Mouse (Mus musculus) inflammation-experienced regulatory T-cells (primary cell): ENCODE data around the gene Olfr1130. TPM values are rescaled to one million over a fixed set of nuclear protein-coding genes. Genes with fewer than 3 reads are reported as not detected.

Experiments used
- polyA plus RNA-seq, 2 experiments: library from polyadenylated mRNA; unstranded; fragments of 100-300 nt; shearing (Covaris generic); gene quantifications; one replicate each; pipeline ENCODE4 v1.2.1; 2017

Olfr1130 gene
- polyA plus RNA-seq, result not detected

GRCm38 (mm10) chr2:87605912-87606311, at the start of gene Olfr1130:
Gene Olfr1130, plus strand, starts transcription at chr2:87606212.

GRCm38 (mm10) chr2:87573602-87574001, 32.4 kb upstream of the Olfr1130 start, which contains the start of gene Olfr1129:
Gene Olfr1129, plus strand, starts transcription at chr2:87573902.

GRCm38 (mm10) chr2:87626804-87627203, 20.8 kb downstream of the Olfr1130 start, which contains the start of gene Olfr1131:
Gene Olfr1131, plus strand, starts transcription at chr2:87627104.

GRCm38 (mm10) chr2:87637435-87637834, 31.4 kb downstream of the Olfr1130 start, which contains the start of gene Olfr1132:
Gene Olfr1132, minus strand, starts transcription at chr2:87637535.

GRCm38 (mm10) chr2:87647274-87647673, 41.3 kb downstream of the Olfr1130 start, which contains the start of gene Olfr1133:
Gene Olfr1133, minus strand, starts transcription at chr2:87647374.

GRCm38 (mm10) chr2:87658360-87658759, 52.3 kb downstream of the Olfr1130 start, which contains the start of gene Olfr1134:
Gene Olfr1134, minus strand, starts transcription at chr2:87658460.

Other genes with a start within 250 kb of the Olfr1130 start
- under 1 TPM in 1 of 2 experiments, not detected in 1; 0.42 TPM for gene Olfr1121, start 236.3 kb upstream of the Olfr1130 start, polyA plus RNA-seq
- gene Olfr1122, start 220.4 kb upstream of the Olfr1130 start, polyA plus RNA-seq, result 1 to 10 TPM in 1 of 2 experiments, under 1 TPM in 1; 0.41 to 1.8 TPM
- gene Olfr1123, start 189.6 kb upstream of the Olfr1130 start, polyA plus RNA-seq, result not detected
- gene Olfr1124, start 175.9 kb upstream of the Olfr1130 start, polyA plus RNA-seq, result under 1 TPM; 0.31 to 0.48 TPM
- not detected for gene Olfr1126, start 152.2 kb upstream of the Olfr1130 start, polyA plus RNA-seq
- gene Pramel7, start 109.1 kb upstream of the Olfr1130 start, polyA plus RNA-seq, result under 1 TPM in 1 of 2 experiments, not detected in 1; 0.72 TPM
- gene Pramel6, start 99.6 kb upstream of the Olfr1130 start, polyA plus RNA-seq, result under 1 TPM in 1 of 2 experiments, not detected in 1; 0.24 TPM
- not detected for gene Olfr153, start 74.4 kb upstream of the Olfr1130 start, polyA plus RNA-seq
- 1 to 10 TPM in 1 of 2 experiments, not detected in 1; 1.3 TPM for gene Olfr1128, start 60.7 kb upstream of the Olfr1130 start, polyA plus RNA-seq
- gene Olfr1129, start 32.3 kb upstream of the Olfr1130 start, polyA plus RNA-seq, result not detected
- not detected for gene Olfr1131, start 20.9 kb downstream of the Olfr1130 start, polyA plus RNA-seq
- not detected for gene Olfr1132, start 31.3 kb downstream of the Olfr1130 start, polyA plus RNA-seq
- not detected for gene Olfr1133, start 41.2 kb downstream of the Olfr1130 start, polyA plus RNA-seq
- gene Olfr1134, start 52.2 kb downstream of the Olfr1130 start, polyA plus RNA-seq, result under 1 TPM; 0.19 to 0.22 TPM
- gene Olfr1135, start 67.5 kb downstream of the Olfr1130 start, polyA plus RNA-seq, result not detected
- not detected for gene Olfr1136, start 87.7 kb downstream of the Olfr1130 start, polyA plus RNA-seq
- gene Olfr1137, start 107.0 kb downstream of the Olfr1130 start, polyA plus RNA-seq, result not detected
- gene Olfr1138, start 133.8 kb downstream of the Olfr1130 start, polyA plus RNA-seq, result under 1 TPM in 1 of 2 experiments, not detected in 1; 0.40 TPM
- not detected for gene Olfr1140, start 137.5 kb downstream of the Olfr1130 start, polyA plus RNA-seq
- gene Olfr1141, start 147.8 kb downstream of the Olfr1130 start, polyA plus RNA-seq, result not detected
- under 1 TPM in 1 of 2 experiments, not detected in 1; 0.13 TPM for gene Olfr152, start 173.3 kb downstream of the Olfr1130 start, polyA plus RNA-seq
- gene Olfr1143, start 194.4 kb downstream of the Olfr1130 start, polyA plus RNA-seq, result under 1 TPM in 1 of 2 experiments, not detected in 1; 0.71 TPM
- not detected for gene Olfr1145, start 203.6 kb downstream of the Olfr1130 start, polyA plus RNA-seq
- under 1 TPM in 1 of 2 experiments, not detected in 1; 0.81 TPM for gene Olfr1148, start 224.3 kb downstream of the Olfr1130 start, polyA plus RNA-seq
- gene Olfr1150-ps1, start 237.8 kb downstream of the Olfr1130 start, polyA plus RNA-seq, result not detected
- under 1 TPM; 0.20 to 0.82 TPM for gene Olfr1151, start 249.7 kb downstream of the Olfr1130 start, polyA plus RNA-seq